Mouse (Mus musculus): ENCODE data around the gene Magi2. TPM values are rescaled to one million over a fixed set of nuclear protein-coding genes. Genes with fewer than 3 reads are reported as not detected.

Gene Magi2
- polyA plus RNA-seq, 1 experiment from 2014 or later, result 7.3 TPM

DNA sequence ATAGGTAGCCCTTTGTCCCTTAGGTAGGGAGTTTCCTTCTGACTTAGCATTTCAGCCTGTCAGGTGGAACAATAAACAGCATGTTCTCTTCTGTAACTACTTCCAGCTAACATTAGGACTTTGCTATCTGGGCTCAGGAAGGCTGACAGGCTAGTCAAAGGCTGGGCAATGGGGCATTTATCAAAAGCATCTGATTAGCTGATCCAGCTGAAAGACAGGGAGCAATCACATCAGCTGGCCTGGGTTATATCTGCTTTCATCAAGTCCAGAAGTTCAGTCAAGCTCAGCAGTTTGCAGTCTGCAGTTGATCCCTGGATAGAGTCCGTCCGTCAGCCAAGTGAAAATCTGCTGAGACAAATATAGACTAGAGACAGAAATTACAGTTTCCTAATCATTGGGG lies 1094.1 kb downstream of the Magi2 start:
- Histone ChIP-seq H3K9me3 (ENCODE audit: control insufficient read depth, low read depth, low read length) (no peaks in the 10 kb centered on the region), H3K4me1 (ENCODE audit: control insufficient read depth, insufficient read depth, low read length) (no peaks in the 10 kb centered on the region), H3K4me3 (ENCODE audit: low read depth, low read length) (no peak overlapping the region), H3K36me3 (ENCODE audit: control insufficient read depth, insufficient read depth, low read length) (no peaks in the 10 kb centered on the region), H3K27me3 (ENCODE audit: control insufficient read depth, insufficient read depth, low read length) (no peaks in the 10 kb centered on the region), H3K27ac (ENCODE audit: low read length) (no peak overlapping the region), H3K4me2 (replicated peaks; ENCODE audit: low read depth, low read length) (no peak overlapping the region), H3K9ac (replicated peaks; ENCODE audit: low read depth, low read length) (no peak overlapping the region)
- WGBS, result 85% methylated on average over 2 of the region's 2 CpGs
- no peak for ATAC-seq (ENCODE audit: insufficient number of reproducible peaks, insufficient read depth, low FRiP score, low read depth)

DNA sequence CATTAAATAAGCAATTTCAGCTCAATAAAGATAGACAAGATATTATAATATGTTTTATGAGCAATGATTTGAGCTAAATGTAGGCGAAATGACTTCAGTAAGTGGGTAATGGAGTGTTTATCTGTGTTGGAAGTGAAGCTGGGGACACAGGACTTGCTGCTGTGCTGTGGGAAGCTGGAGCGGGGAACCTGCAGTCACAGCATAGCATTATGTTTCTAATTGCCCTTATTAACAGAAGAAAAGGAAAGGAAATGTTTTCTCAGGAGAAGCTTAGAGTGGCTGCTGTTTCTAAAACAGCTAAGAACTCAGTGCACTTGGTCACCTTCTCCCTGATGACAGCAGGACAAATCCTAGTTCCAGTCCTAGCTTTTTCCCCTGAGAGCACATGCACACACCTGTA lies 1098.5 kb downstream of the Magi2 start:
- no peak for ATAC-seq (ENCODE audit: insufficient number of reproducible peaks, insufficient read depth, low FRiP score, low read depth)
- no peaks in the 10 kb centered on the region for H3K9me3 ChIP-seq (ENCODE audit: control insufficient read depth, low read depth, low read length)
- H3K4me2 ChIP-seq (replicated peaks; ENCODE audit: low read depth, low read length), result no peak overlapping the region
- H3K9ac ChIP-seq (replicated peaks; ENCODE audit: low read depth, low read length), result no peak overlapping the region
- no peaks in the 10 kb centered on the region for H3K36me3 ChIP-seq (ENCODE audit: control insufficient read depth, insufficient read depth, low read length)
- no peaks in the 10 kb centered on the region for H3K4me1 ChIP-seq (ENCODE audit: control insufficient read depth, insufficient read depth, low read length)
- H3K27me3 ChIP-seq (ENCODE audit: control insufficient read depth, insufficient read depth, low read length), result no peaks in the 10 kb centered on the region
- no peak overlapping the region for H3K4me3 ChIP-seq (ENCODE audit: low read depth, low read length)
- WGBS, result 78% methylated on average over 2 of the region's 2 CpGs
- H3K27ac ChIP-seq (ENCODE audit: low read length), result no peak overlapping the region

DNA sequence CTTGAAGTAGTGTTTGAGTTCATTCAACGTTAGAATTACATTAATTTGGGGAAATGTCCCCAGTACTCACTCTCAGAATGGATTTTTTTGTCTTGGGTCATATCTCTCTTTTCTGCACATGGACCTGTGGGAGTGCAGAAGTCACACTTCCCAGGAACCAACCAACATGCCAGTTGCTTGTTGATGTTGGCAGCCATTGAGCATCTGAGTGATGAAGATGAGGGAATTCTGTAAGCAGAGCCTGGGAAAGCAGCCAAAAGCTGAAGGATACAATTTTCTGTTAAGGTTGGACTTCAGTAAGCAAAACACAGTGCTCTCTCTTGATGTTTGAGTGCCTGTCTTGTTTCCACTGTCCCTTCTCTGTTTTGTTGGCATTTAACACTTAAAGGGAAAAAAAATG lies 1102.1 kb downstream of the Magi2 start:
- Histone ChIP-seq H3K4me2 (replicated peaks; ENCODE audit: low read depth, low read length) (no peak overlapping the region), H3K4me3 (ENCODE audit: low read depth, low read length) (no peak overlapping the region), H3K9ac (replicated peaks; ENCODE audit: low read depth, low read length) (no peak overlapping the region), H3K27ac (ENCODE audit: low read length) (no peak overlapping the region), H3K27me3 (ENCODE audit: control insufficient read depth, insufficient read depth, low read length) (no peaks in the 10 kb centered on the region), H3K4me1 (ENCODE audit: control insufficient read depth, insufficient read depth, low read length) (no peaks in the 10 kb centered on the region), H3K9me3 (ENCODE audit: control insufficient read depth, low read depth, low read length) (no peaks in the 10 kb centered on the region), H3K36me3 (ENCODE audit: control insufficient read depth, insufficient read depth, low read length) (no peaks in the 10 kb centered on the region)
- 51% methylated on average over 1 of the region's 1 CpGs for WGBS
- ATAC-seq (ENCODE audit: insufficient number of reproducible peaks, insufficient read depth, low FRiP score, low read depth), result no peak

DNA sequence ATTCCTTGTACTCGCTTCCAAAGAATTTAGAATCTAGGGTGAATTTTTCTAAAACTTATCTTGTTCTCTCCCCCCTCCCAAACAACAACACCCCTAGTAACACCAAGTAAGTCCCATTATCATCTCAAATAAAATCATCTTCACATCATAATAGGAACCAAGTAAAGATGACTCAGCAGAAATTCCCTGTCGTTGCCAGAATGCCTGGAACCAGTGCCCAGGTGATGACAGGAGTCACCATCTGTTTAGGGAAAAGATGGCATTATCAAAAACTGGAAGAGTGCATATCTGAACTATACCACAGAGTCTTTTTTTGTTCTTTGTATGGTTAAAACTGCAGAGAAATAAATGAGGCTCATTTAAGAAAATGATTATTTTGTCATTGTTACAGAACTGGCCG lies 1103.2 kb downstream of the Magi2 start:
- H3K9me3 ChIP-seq (ENCODE audit: control insufficient read depth, low read depth, low read length), result no peaks in the 10 kb centered on the region
- WGBS, result 74% methylated on average over 3 of the region's 3 CpGs
- H3K27me3 ChIP-seq (ENCODE audit: control insufficient read depth, insufficient read depth, low read length), result no peaks in the 10 kb centered on the region
- H3K4me1 ChIP-seq (ENCODE audit: control insufficient read depth, insufficient read depth, low read length), result no peaks in the 10 kb centered on the region
- H3K27ac ChIP-seq (ENCODE audit: low read length), result no peak overlapping the region
- H3K4me3 ChIP-seq (ENCODE audit: low read depth, low read length), result no peak overlapping the region
- no peaks in the 10 kb centered on the region for H3K36me3 ChIP-seq (ENCODE audit: control insufficient read depth, insufficient read depth, low read length)
- no peak for ATAC-seq (ENCODE audit: insufficient number of reproducible peaks, insufficient read depth, low FRiP score, low read depth)
- no peak overlapping the region for H3K9ac ChIP-seq (replicated peaks; ENCODE audit: low read depth, low read length)
- no peak overlapping the region for H3K4me2 ChIP-seq (replicated peaks; ENCODE audit: low read depth, low read length)

DNA sequence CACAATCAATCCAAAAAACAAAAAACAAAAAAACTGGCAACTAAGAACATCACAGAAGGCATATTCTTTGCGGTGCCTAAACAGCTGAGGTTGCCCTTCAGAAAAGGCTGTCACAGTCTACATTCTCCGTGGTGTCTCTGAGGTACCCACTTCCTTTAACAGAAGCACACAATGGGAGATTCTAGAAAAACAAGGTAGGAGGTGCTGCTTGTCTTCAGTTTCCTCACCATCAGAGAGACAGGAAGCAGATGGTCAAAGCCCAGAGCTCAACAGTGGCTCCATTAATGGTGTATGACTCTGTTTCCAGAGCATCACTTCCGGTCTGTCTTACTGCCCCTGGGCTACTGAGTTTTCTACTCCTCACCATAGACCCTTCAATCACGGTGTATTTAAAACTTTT lies 1105.7 kb downstream of the Magi2 start:
- H3K36me3 ChIP-seq (ENCODE audit: control insufficient read depth, insufficient read depth, low read length), result no peaks in the 10 kb centered on the region
- no peak overlapping the region for H3K4me3 ChIP-seq (ENCODE audit: low read depth, low read length)
- H3K27ac ChIP-seq (ENCODE audit: low read length), result no peak overlapping the region
- no peak overlapping the region for H3K9ac ChIP-seq (replicated peaks; ENCODE audit: low read depth, low read length)
- no peaks in the 10 kb centered on the region for H3K9me3 ChIP-seq (ENCODE audit: control insufficient read depth, low read depth, low read length)
- WGBS, result 79% methylated on average over 4 of the region's 4 CpGs
- ATAC-seq (ENCODE audit: insufficient number of reproducible peaks, insufficient read depth, low FRiP score, low read depth), result no peak
- H3K4me1 ChIP-seq (ENCODE audit: control insufficient read depth, insufficient read depth, low read length), result no peaks in the 10 kb centered on the region
- H3K27me3 ChIP-seq (ENCODE audit: control insufficient read depth, insufficient read depth, low read length), result no peaks in the 10 kb centered on the region
- no peak overlapping the region for H3K4me2 ChIP-seq (replicated peaks; ENCODE audit: low read depth, low read length)

DNA sequence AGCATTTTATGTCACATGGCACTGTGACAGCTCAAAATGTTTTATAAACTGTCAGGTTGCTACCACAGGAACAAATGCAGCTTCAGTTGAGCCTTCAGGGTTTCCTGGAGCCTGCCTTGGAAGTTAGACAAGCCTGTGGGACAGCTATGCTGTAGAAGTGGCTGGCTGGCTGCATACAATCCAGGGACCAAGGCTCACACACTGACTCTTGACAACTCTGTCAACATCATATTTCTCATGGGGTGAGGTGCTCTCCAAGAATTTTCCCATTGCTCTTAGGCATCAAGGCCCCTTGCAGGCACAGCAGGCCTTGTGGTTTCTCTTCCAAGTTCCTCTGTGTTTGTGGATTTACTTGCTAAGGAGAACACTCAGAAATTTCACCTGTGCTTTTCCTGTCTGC lies 1107.7 kb downstream of the Magi2 start:
- H3K36me3 ChIP-seq (ENCODE audit: control insufficient read depth, insufficient read depth, low read length), result no peaks in the 10 kb centered on the region
- H3K27ac ChIP-seq (ENCODE audit: low read length), result no peak overlapping the region
- H3K9ac ChIP-seq (replicated peaks; ENCODE audit: low read depth, low read length), result no peak overlapping the region
- ATAC-seq (ENCODE audit: insufficient number of reproducible peaks, insufficient read depth, low FRiP score, low read depth), result no peak
- no peak overlapping the region for H3K4me2 ChIP-seq (replicated peaks; ENCODE audit: low read depth, low read length)
- H3K4me3 ChIP-seq (ENCODE audit: low read depth, low read length), result no peak overlapping the region
- no peaks in the 10 kb centered on the region for H3K27me3 ChIP-seq (ENCODE audit: control insufficient read depth, insufficient read depth, low read length)
- no peaks in the 10 kb centered on the region for H3K9me3 ChIP-seq (ENCODE audit: control insufficient read depth, low read depth, low read length)
- H3K4me1 ChIP-seq (ENCODE audit: control insufficient read depth, insufficient read depth, low read length), result no peaks in the 10 kb centered on the region

DNA sequence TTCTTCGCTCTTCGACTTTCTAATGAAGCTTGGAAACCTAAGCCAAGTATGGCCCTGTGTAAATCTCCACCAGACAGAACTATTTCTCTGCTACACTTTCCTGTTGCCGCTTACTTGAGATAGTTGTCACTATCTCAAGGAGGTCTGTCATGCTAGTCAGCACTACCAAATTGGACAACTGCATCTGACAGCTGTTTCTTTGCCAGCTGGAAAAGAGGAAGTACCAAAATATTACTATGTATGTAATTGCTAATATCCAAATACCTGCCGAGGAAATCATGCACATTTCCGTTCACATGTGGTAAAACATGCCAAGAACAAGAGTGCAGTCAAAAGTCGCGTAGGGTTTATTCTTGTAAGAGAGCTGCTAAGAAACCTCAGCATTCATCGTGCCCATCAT lies 1126.1 kb downstream of the Magi2 start:
- H3K9me3 ChIP-seq (ENCODE audit: control insufficient read depth, low read depth, low read length), result no peaks in the 10 kb centered on the region
- ATAC-seq (ENCODE audit: insufficient number of reproducible peaks, insufficient read depth, low FRiP score, low read depth), result no peak
- H3K4me2 ChIP-seq (replicated peaks; ENCODE audit: low read depth, low read length), result no peak overlapping the region
- no peak overlapping the region for H3K4me3 ChIP-seq (ENCODE audit: low read depth, low read length)
- no peaks in the 10 kb centered on the region for H3K36me3 ChIP-seq (ENCODE audit: control insufficient read depth, insufficient read depth, low read length)
- H3K27ac ChIP-seq (ENCODE audit: low read length), result no peak overlapping the region
- no peak overlapping the region for H3K9ac ChIP-seq (replicated peaks; ENCODE audit: low read depth, low read length)
- no peaks in the 10 kb centered on the region for H3K27me3 ChIP-seq (ENCODE audit: control insufficient read depth, insufficient read depth, low read length)
- H3K4me1 ChIP-seq (ENCODE audit: control insufficient read depth, insufficient read depth, low read length), result no peaks in the 10 kb centered on the region
- WGBS, result 88% methylated on average over 8 of the region's 8 CpGs

DNA sequence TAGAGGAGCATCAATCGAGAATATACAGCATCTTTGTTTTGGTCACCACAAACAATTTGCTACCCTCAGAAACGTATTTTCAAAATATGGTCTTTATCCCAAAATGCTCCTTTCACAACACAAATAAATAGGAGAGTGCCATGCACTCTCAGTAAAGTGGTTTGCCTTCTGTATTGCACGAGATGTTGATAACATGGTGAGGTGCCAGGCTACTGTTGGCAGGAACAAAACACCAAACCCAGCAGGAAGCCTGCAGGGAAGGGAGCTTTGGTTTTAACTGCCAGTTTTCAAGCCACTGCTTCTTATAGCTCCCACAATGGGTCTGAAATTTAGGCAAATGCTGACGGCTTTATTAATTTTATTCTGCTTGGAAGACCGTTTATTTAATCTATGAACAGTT lies 1131.6 kb downstream of the Magi2 start:
- Histone ChIP-seq H3K36me3 (ENCODE audit: control insufficient read depth, insufficient read depth, low read length) (no peaks in the 10 kb centered on the region), H3K9me3 (ENCODE audit: control insufficient read depth, low read depth, low read length) (no peaks in the 10 kb centered on the region), H3K4me3 (ENCODE audit: low read depth, low read length) (no peak overlapping the region), H3K27ac (ENCODE audit: low read length) (no peak overlapping the region), H3K4me2 (replicated peaks; ENCODE audit: low read depth, low read length) (no peak overlapping the region), H3K27me3 (ENCODE audit: control insufficient read depth, insufficient read depth, low read length) (no peaks in the 10 kb centered on the region), H3K9ac (replicated peaks; ENCODE audit: low read depth, low read length) (no peak overlapping the region), H3K4me1 (ENCODE audit: control insufficient read depth, insufficient read depth, low read length) (no peaks in the 10 kb centered on the region)
- 67% methylated on average over 5 of the region's 5 CpGs for WGBS
- ATAC-seq (ENCODE audit: insufficient number of reproducible peaks, insufficient read depth, low FRiP score, low read depth), result no peak

DNA sequence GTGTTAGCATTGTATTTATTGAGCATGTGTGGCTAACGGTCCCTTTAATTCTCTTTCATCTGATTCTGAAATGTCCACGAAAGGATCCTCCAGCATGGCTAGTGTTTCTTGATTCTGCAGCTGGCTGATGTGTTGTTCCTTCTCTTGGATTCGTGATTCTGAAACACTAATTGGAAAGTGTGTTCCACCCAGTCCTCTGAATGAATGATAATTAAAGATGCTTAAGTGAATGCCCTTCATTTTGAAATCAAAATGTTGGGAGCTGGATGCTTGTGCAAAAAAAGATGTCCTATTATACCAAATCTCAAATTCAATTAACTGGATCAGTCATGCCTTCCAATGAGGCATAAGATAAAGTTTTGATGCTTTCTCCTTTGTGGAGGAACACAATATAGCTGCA lies 1132.2 kb downstream of the Magi2 start:
- ATAC-seq (ENCODE audit: insufficient number of reproducible peaks, insufficient read depth, low FRiP score, low read depth), result no peak
- Histone ChIP-seq H3K27ac (ENCODE audit: low read length) (no peak overlapping the region), H3K27me3 (ENCODE audit: control insufficient read depth, insufficient read depth, low read length) (no peaks in the 10 kb centered on the region), H3K4me2 (replicated peaks; ENCODE audit: low read depth, low read length) (no peak overlapping the region), H3K4me1 (ENCODE audit: control insufficient read depth, insufficient read depth, low read length) (no peaks in the 10 kb centered on the region), H3K36me3 (ENCODE audit: control insufficient read depth, insufficient read depth, low read length) (no peaks in the 10 kb centered on the region), H3K9me3 (ENCODE audit: control insufficient read depth, low read depth, low read length) (no peaks in the 10 kb centered on the region), H3K4me3 (ENCODE audit: low read depth, low read length) (no peak overlapping the region), H3K9ac (replicated peaks; ENCODE audit: low read depth, low read length) (no peak overlapping the region)
- WGBS, result 80% methylated on average over 3 of the region's 3 CpGs

Data from stomach, embryonic 14.5 days (tissue).